Mouse (Mus musculus) erythroblast, adult 5-6 weeks (primary cell): ENCODE measurements around the gene Abcg2. TPM values are rescaled to one million over a fixed set of nuclear protein-coding genes. Genes with fewer than 3 reads are reported as not detected.
"Not testable (repeated sequence)": the region's sequence is repeated elsewhere in the genome, so short reads cannot be mapped to it uniquely, and the experiment has no call there.

Experiments used
- ATAC-seq: replicated peaks from 2 replicates; pipeline ENCODE4 v1.8.0; 2016; ENCODE audit warnings: moderate number of reproducible peaks, mild to moderate bottlenecking, moderate TSS enrichment, inconsistent platforms; ENCODE audit not compliant: poor library complexity, low FRiP score, severe bottlenecking
- total RNA-seq, 2 experiments: library from RNA; stranded (forward) in 1 of 2; stranded (reverse) in 1 of 2; fragments of 150-400 nt in 1 of 2; fragments of 200-764, 138-1000 nt in 1 of 2; gene quantifications; 2 replicates each; pipeline versions ENCODE4 v1.2.3 to v1.2.4; 2015 to 2017; ENCODE audit warnings: low replicate concordance in 2 of 2

Gene Abcg2
- 213 and 253 TPM in 2 replicates for total RNA-seq (2015; ENCODE audit: low replicate concordance)
- total RNA-seq (2017; ENCODE audit: low replicate concordance), result 492 and 662 TPM in 2 replicates

GRCm38 (mm10) chr6:58584223-58584622 is at the start of gene Abcg2:
Gene Abcg2, plus strand, starts transcription at chr6:58584523.
- ATAC-seq, result not testable (repeated sequence)

- ATAC-seq, result not testable (repeated sequence)
These were observed 44.1 kb upstream of the Abcg2 start for GRCm38 (mm10) chr6:58540263-58540662.

- ATAC-seq, result not testable (repeated sequence)
These were observed 41.5 kb upstream of the Abcg2 start for GRCm38 (mm10) chr6:58542852-58543251.

- ATAC-seq, result not testable (repeated sequence)
These were observed 39.4 kb upstream of the Abcg2 start for GRCm38 (mm10) chr6:58544971-58545370.

- ATAC-seq, result not testable (repeated sequence)
These were observed 38.3 kb upstream of the Abcg2 start for GRCm38 (mm10) chr6:58546050-58546449.

GRCm38 (mm10) chr6:58546816-58547215 is 37.5 kb upstream of the Abcg2 start:
- no peak; the same call in 1 of the 2 replicates for ATAC-seq

- ATAC-seq, result not testable (repeated sequence)
These were observed 30.5 kb upstream of the Abcg2 start for GRCm38 (mm10) chr6:58553812-58554211.

- 0 out of 2 replicates have a peak, but pooled peaks have one; percentile 41 for ATAC-seq
These were observed 9.9 kb downstream of the Abcg2 start for GRCm38 (mm10) chr6:58593987-58594844.

- ATAC-seq, result not testable (repeated sequence)
These were observed 11.4 kb downstream of the Abcg2 start for GRCm38 (mm10) chr6:58595639-58596293.

GRCm38 (mm10) chr6:58596294-58596653 is 12.0 kb downstream of the Abcg2 start:
- ATAC-seq, result no peak

GRCm38 (mm10) chr6:58602119-58602518 is 17.8 kb downstream of the Abcg2 start:
- not testable (repeated sequence) for ATAC-seq

- not testable (repeated sequence) for ATAC-seq
These were observed 18.7 kb downstream of the Abcg2 start for GRCm38 (mm10) chr6:58602991-58603390.

GRCm38 (mm10) chr6:58603485-58604090 is 19.3 kb downstream of the Abcg2 start:
- peak; percentile 53 for ATAC-seq

- ATAC-seq, result no peak
These were observed 22.3 kb downstream of the Abcg2 start for GRCm38 (mm10) chr6:58606642-58607041.

GRCm38 (mm10) chr6:58608422-58608821 is 24.1 kb downstream of the Abcg2 start:
- no peak for ATAC-seq

GRCm38 (mm10) chr6:58609919-58610759 is 25.8 kb downstream of the Abcg2 start:
- ATAC-seq, result peak; percentile 64

- ATAC-seq, result 0 out of 2 replicates have a peak, but pooled peaks have one; percentile 43
These were observed 26.7 kb downstream of the Abcg2 start for GRCm38 (mm10) chr6:58610760-58611654.

- no peak for ATAC-seq
These were observed 39.8 kb downstream of the Abcg2 start for GRCm38 (mm10) chr6:58624126-58624525.
